Mouse (Mus musculus) bone marrow macrophage, adult 2 months (primary cell): ENCODE data around the gene Gsta4.

Experiments used
- CTCF ChIP-seq: IDR thresholded peaks from 2 replicates; pipeline ENCODE4 v1.5.1; 2012; ENCODE audit warnings: low read depth, mild to moderate bottlenecking, low read length, moderate library complexity
- POLR2A ChIP-seq: IDR thresholded peaks from 2 replicates; pipeline ENCODE4 v1.6.1; 2012; ENCODE audit warnings: mild to moderate bottlenecking, low read depth, low read length, borderline replicate concordance

DNA sequence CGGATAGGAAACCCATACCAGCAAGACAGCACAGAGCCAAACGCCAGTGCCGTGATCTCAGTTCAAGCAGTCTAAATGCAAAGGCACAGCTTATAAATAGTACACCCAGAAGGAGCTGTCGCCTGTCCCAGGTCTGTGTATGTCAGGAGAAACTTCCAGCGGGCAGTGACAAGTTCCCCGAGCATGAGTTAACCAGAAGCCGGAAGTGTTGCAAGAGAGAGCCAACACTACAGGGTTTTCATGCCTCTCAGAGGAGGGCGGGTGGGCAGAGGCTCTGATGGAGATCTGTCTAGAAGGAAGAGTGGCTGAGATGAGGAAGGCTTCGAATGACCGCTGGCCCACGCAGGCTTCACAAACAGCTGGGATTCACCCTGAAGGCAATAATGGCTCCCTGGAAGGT is 42.7 kb downstream of the Gsta4 start:
- TF ChIP-seq CTCF (no peak), POLR2A (no peak)
